In the genomic region with DNA sequence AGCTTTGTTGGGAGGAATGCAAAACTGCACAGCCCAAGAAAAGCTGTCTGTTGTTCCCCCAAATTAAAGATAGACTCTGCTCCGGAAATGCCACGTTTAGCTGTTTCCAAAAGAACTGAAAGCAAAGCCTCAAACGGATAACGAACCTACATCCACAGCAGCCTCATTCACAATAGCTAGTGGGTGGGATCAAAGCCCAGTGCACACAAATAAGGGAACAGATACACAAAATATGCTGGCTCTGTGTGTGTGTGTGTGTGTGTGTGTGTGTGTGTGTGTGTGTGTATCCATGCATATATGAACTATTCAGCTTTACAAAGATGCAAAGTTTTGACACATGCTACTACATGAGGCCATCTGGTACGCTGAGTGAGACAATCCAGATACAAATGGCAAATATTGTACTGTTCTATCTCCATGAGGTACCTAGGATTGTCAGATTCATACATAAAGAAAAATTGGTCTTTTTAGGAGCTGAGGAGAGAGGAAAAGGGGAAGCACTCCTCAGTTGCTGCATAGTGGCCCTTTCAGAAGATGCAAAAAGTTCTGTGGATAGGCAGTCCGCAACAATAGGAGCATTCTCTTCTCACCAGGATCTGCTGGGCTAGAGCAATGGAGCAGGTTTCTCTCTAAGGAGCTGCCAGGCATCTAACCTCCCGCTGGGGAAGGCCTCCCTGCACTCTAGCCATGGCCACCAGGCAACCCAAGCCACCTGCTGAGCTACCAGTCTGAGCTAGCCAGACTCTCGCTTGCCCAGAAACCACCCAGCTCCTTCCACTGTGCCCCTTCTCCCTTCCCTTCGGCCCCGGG, we compare ENCODE assay signal across 10 mouse cellular contexts. TPM values are rescaled to one million over a fixed set of nuclear protein-coding genes. Genes with fewer than 3 reads are reported as not detected.
DNase-seq lines count a peak whose midpoint lies in the region; ATAC-seq lines count a peak whose summit lies in the region.
"Had no signal": no experiment of that assay in that cellular context is flagged by ENCODE, and none has a peak within 500 bp of the region (broad histone marks: within the 10 kb centered on the region; RNA-seq: fewer than 3 reads in every experiment).

No protein-coding gene starts in this region.

- H3K36me3 ChIP-seq in heart, embryonic 14.5 days (ENCODE audit: control insufficient read depth, insufficient read depth, low read length), result no peaks in the 10 kb centered on the region
- H3K36me3 ChIP-seq in embryonic facial prominence, embryonic 14.5 days (ENCODE audit: control insufficient read depth, insufficient read depth, low read length), result no peaks in the 10 kb centered on the region
- H3K36me3 ChIP-seq in neural tube, embryonic 12.5 days, result no peaks in the 10 kb centered on the region

- H3K4me1 ChIP-seq in heart, embryonic 14.5 days (ENCODE audit: control insufficient read depth in 2 of 2, insufficient read depth in 2 of 2, low read length in 2 of 2), result peaks cover 0 to 4% of the 10 kb centered on the region in 2 experiments; a peak in 1 of 4 replicates
- H3K4me1 ChIP-seq in embryonic facial prominence, embryonic 14.5 days (ENCODE audit: control insufficient read depth, insufficient read depth, low read length), result no peaks in the 10 kb centered on the region; the same call in 1 of the 2 replicates
- H3K4me1 ChIP-seq in neural tube, embryonic 12.5 days, result peaks cover 6% of the 10 kb centered on the region

- H3K27me3 ChIP-seq in heart, embryonic 14.5 days (ENCODE audit: control insufficient read depth, insufficient read depth, low read length), result no peaks in the 10 kb centered on the region; the same call in 1 of the 2 replicates
- H3K27me3 ChIP-seq in embryonic facial prominence, embryonic 14.5 days (replicated peaks; ENCODE audit: control insufficient read depth, insufficient read depth, low read length), result no peaks in the 10 kb centered on the region
- 0 out of 2 replicates have a peak, but pooled peaks cover 6% of the 10 kb centered on the region for H3K27me3 ChIP-seq in neural tube, embryonic 12.5 days (replicated peaks)

- no peak for DNase-seq in heart, postnatal 10 days
- peak; percentile 29 for DNase-seq in embryonic facial prominence, embryonic 14.5 days (ENCODE audit: low spot score)
- DNase-seq in layer of hippocampus, adult 9-11 months, result peak; percentile 16
- no peak for DNase-seq in kidney, postnatal 10 days
- DNase-seq in gastrocnemius, postnatal 10 days, result no peak
- no peak for DNase-seq in right cerebral cortex, postnatal 36 days (ENCODE audit: low spot score in 2 of 2)
- DNase-seq: lung, adult 18-20 months; right cerebral cortex, postnatal 25 days had no signal

- ATAC-seq in heart, embryonic 14.5 days (ENCODE audit: insufficient number of reproducible peaks, insufficient read depth, low FRiP score, low read depth), result no peak
- no peak for ATAC-seq in embryonic facial prominence, embryonic 14.5 days (ENCODE audit: low read depth)
- ATAC-seq in neural tube, embryonic 12.5 days (ENCODE audit: low FRiP score, low read depth), result peak; percentile 37; the same call in 1 of the 2 replicates

- H3K27ac ChIP-seq in heart, embryonic 14.5 days (replicated peaks in 1 of 2; ENCODE audit: control insufficient read depth in 1 of 2, insufficient read depth in 1 of 2, low read depth in 2 of 2, low read length in 2 of 2), result no peak overlapping the region
- H3K27ac ChIP-seq in embryonic facial prominence, embryonic 14.5 days (replicated peaks; ENCODE audit: low read depth, low read length), result no peak overlapping the region
- no peak overlapping the region for H3K27ac ChIP-seq in neural tube, embryonic 12.5 days

- H3K4me3 ChIP-seq in heart, embryonic 14.5 days (ENCODE audit: control insufficient read depth in 1 of 2, insufficient read depth in 1 of 2, low read depth in 1 of 2, low read length in 2 of 2), result 0 out of 4 replicates have a peak overlapping the region, but pooled peaks of 1 of the 2 experiments have one; percentile 2
- H3K4me3 ChIP-seq in embryonic facial prominence, embryonic 14.5 days (ENCODE audit: low read depth, low read length), result no peak overlapping the region
- H3K4me3 ChIP-seq in neural tube, embryonic 12.5 days, result no peak overlapping the region

- intact Hi-C loops in heart, postnatal 10 days (cut with DNase I), result no loop called here

- H3K9me3 ChIP-seq in heart, embryonic 14.5 days (ENCODE audit: control insufficient read depth, low read length), result no peaks in the 10 kb centered on the region
- H3K9me3 ChIP-seq in embryonic facial prominence, embryonic 14.5 days (ENCODE audit: control insufficient read depth, low read length), result no peaks in the 10 kb centered on the region
- H3K9me3 ChIP-seq in neural tube, embryonic 12.5 days, result no peaks in the 10 kb centered on the region

- WGBS in heart, embryonic 14.5 days, result 48% methylated on average over 10 of the region's 10 CpGs
- WGBS in embryonic facial prominence, embryonic 14.5 days, result 23% methylated on average over 10 of the region's 10 CpGs
- WGBS in neural tube, embryonic 12.5 days, result 38% methylated on average over 10 of the region's 10 CpGs

- H3K4me2 ChIP-seq in heart, embryonic 14.5 days (ENCODE audit: low read length), result peak overlapping the region; percentile 46
- peak overlapping the region; percentile 37 for H3K4me2 ChIP-seq in embryonic facial prominence, embryonic 14.5 days (ENCODE audit: low read depth, low read length)
- H3K4me2 ChIP-seq in neural tube, embryonic 12.5 days (replicated peaks), result peak overlapping the region; percentile 42

- H3K9ac ChIP-seq in heart, embryonic 14.5 days (ENCODE audit: low read length), result no peak overlapping the region
- H3K9ac ChIP-seq in embryonic facial prominence, embryonic 14.5 days (ENCODE audit: low read depth, low read length), result no peak overlapping the region
- H3K9ac ChIP-seq in neural tube, embryonic 12.5 days, result no peak overlapping the region

RNA-seq across cellular contexts. Expression of a gene that starts 40.5 kb away (rescaled TPM):
- 32.7 and 39.7 TPM in 2 replicates for polyA plus RNA-seq in heart, embryonic 14.5 days (2014; fragmentation: Nextera tagmentation; extraction: Ambion mirVana)
- total RNA-seq in heart, postnatal 10 days (2021), result 10 to 100 TPM; 42.3 to 46.9 TPM
- polyA plus RNA-seq in embryonic facial prominence, embryonic 14.5 days (2014; fragmentation: Nextera tagmentation; extraction: Ambion mirVana), result 32.5 and 33.7 TPM in 2 replicates
- polyA plus RNA-seq in neural tube, embryonic 12.5 days (2016; fragmentation: Nextera tagmentation; extraction: Ambion mirVana), result 38.2 and 39.7 TPM in 2 replicates
- total RNA-seq in gastrocnemius, postnatal 10 days (2021), result 10 to 100 TPM; 31.2 to 36.9 TPM

Comparison
In these comparisons a context has a peak if more than half of its experiments do, and no peak if none do; other contexts are left out.
1. DNase-seq: peak in embryonic facial prominence, embryonic 14.5 days (single experiment) and layer of hippocampus, adult 9-11 months (single experiment); none in heart, postnatal 10 days (0 of 2), kidney, postnatal 10 days (single experiment), gastrocnemius, postnatal 10 days (single experiment) and right cerebral cortex, postnatal 36 days (0 of 2).
2. Peak in every context shown above with its lines, with median percentiles within 50 percentile points of each other: H3K4me2 ChIP-seq.